Mouse (Mus musculus): ENCODE measurements around the gene Fubp1. TPM values are rescaled to one million over a fixed set of nuclear protein-coding genes. Genes with fewer than 3 reads are reported as not detected.

The Fubp1 gene
- polyA plus RNA-seq, 1 experiment, result 49.4 TPM

DNA sequence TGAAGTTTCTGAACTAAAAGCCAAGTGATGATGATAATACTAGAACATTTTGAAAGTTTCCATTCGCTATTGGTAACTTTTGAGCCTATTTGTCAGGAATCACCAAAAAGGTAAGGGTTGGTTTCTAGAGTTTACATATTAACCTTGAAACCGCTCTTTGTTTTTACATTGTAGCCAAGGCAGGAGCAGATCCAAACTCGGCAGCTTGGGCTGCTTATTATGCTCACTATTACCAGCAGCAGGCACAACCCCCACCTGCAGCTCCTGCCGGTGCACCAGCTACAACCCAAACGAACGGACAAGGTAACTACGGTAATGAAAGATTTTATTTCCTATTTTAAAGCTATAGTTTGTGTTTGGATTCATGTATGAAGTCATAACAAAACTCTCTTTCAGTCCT is 15.7 kb downstream of the Fubp1 start:
- TF ChIP-seq POLR2A (IDR thresholded peaks at IDR 0.05; ENCODE audit: borderline replicate concordance, low read depth, low read length) (no peak), CTCF (IDR thresholded peaks at IDR 0.05; ENCODE audit: low read depth, low read length) (no peak)
- no peak overlapping the region for H3K27ac ChIP-seq (ENCODE audit: insufficient read depth, low read depth, low read length)
- H3K4me1 ChIP-seq (ENCODE audit: control insufficient read depth, insufficient read depth, low read length), result no peaks in the 10 kb centered on the region
- H3K4me3 ChIP-seq (ENCODE audit: insufficient read depth, low read length), result no peak overlapping the region

DNA sequence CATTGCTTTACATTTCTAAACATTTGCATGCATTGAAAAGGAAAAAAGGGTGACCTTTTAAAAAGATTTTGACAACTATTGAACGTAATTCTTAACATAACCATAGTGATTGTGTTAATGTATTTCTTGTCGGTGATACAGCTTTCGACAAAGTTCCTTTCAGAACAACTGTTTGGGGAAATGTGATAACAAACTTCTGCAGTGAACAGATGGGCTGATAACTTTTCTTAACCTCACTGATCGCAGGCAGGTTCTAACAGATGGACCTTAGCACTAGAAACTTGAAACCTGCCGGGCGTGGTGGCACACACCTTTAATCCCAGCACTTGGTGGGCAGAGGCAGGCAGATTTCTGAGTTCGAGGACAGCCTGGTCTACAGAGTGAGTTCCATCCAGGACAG is 18.6 kb downstream of the Fubp1 start:
- TF ChIP-seq CTCF (IDR thresholded peaks at IDR 0.05; ENCODE audit: low read depth, low read length) (no peak), POLR2A (IDR thresholded peaks at IDR 0.05; ENCODE audit: borderline replicate concordance, low read depth, low read length) (no peak)
- Histone ChIP-seq H3K27ac (ENCODE audit: insufficient read depth, low read depth, low read length) (no peak overlapping the region), H3K4me1 (ENCODE audit: control insufficient read depth, insufficient read depth, low read length) (no peaks in the 10 kb centered on the region), H3K4me3 (ENCODE audit: insufficient read depth, low read length) (no peak overlapping the region)

DNA sequence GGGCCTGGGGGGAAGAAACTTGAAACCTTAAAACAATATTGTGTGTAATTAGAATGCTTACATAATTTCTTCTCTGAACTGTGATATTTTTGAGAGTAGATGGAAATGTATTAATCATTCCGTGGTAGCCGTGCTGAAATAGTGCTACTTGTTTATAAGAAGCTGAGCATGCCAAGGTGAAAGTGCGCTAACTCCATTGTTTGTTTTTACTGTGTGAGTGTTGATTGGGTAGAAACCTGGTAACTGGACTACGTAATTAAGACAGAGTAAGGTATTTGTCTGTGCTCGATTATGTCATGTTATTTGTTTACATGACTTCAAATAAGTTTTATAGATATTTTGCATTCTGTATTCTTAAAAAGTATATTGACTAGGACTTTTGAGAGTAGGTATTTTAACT is 19.0 kb downstream of the Fubp1 start:
- Histone ChIP-seq H3K4me3 (ENCODE audit: insufficient read depth, low read length) (no peak overlapping the region), H3K4me1 (ENCODE audit: control insufficient read depth, insufficient read depth, low read length) (no peaks in the 10 kb centered on the region), H3K27ac (ENCODE audit: insufficient read depth, low read depth, low read length) (no peak overlapping the region)
- TF ChIP-seq POLR2A (IDR thresholded peaks at IDR 0.05; ENCODE audit: borderline replicate concordance, low read depth, low read length) (no peak), CTCF (IDR thresholded peaks at IDR 0.05; ENCODE audit: low read depth, low read length) (no peak)

DNA sequence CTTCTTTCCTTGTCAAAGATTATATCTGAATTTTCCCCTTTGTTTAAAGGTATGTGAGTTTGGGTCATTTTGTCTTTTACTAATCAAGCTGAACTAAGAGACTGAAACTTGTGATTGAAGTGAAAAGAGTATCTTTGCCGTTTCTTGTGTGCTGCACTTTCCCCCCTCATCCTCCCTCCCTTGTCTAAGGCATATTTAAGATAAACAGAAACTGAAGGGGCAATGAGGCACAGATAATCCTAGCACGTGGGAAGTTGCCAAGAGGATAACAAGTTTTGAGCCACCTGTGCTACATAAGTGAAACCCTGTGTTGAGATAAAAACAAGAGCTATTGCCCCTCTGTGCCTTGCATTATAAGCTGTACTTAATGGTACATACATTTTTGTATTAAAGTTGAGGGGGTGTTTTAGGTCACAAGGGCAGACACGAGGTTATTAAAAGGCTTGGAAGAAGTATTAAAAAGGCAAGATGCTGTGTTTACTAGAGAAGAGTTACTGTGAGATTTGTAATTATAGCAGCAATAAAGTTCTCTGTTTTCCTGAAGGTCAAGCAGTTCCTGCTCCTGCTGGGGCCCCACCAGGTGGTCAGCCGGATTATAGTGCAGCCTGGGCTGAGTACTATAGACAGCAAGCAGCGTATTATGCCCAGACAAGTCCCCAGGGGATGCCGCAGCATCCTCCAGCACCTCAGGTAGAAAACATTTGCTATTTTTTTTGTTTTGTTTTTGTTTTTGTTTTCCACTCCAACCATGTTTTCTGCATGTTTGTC is 21.3 kb downstream of the Fubp1 start:
- Histone ChIP-seq H3K4me3 (ENCODE audit: insufficient read depth, low read length) (no peak overlapping the region), H3K4me1 (ENCODE audit: control insufficient read depth, insufficient read depth, low read length) (0 out of 2 replicates have a peak, but pooled peaks cover 2% of the 10 kb centered on the region), H3K27ac (ENCODE audit: insufficient read depth, low read depth, low read length) (no peak overlapping the region)
- no peak for TF ChIP-seq CTCF (IDR thresholded peaks at IDR 0.05; ENCODE audit: low read depth, low read length)
- TF ChIP-seq POLR2A (IDR thresholded peaks at IDR 0.05; ENCODE audit: borderline replicate concordance, low read depth, low read length), result no peak

DNA sequence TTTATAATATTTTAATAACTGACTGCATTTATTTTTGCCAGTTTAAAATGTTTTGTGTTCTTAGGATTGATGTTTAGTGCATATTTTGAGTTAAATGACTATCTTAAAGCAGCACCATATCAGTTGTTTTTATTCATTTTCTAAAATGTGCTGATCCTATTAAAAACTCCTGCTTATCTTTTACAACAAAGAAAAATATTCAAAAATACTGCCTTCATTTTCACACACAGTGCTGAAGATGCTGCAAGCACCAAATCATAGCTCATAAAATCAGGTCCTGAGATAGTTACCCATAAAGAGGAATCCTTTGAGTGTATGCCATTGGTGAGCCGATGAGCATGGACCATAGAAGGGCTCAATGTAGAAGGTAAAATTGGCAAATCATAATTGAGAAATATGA is 25.0 kb downstream of the Fubp1 start:
- 0 out of 2 replicates have a peak, but pooled peaks cover 2% of the 10 kb centered on the region for H3K4me1 ChIP-seq (ENCODE audit: control insufficient read depth, insufficient read depth, low read length)
- TF ChIP-seq POLR2A (IDR thresholded peaks at IDR 0.05; ENCODE audit: borderline replicate concordance, low read depth, low read length) (no peak), CTCF (IDR thresholded peaks at IDR 0.05; ENCODE audit: low read depth, low read length) (no peak)
- no peak overlapping the region for H3K4me3 ChIP-seq (ENCODE audit: insufficient read depth, low read length)
- H3K27ac ChIP-seq (ENCODE audit: insufficient read depth, low read depth, low read length), result no peak overlapping the region

DNA sequence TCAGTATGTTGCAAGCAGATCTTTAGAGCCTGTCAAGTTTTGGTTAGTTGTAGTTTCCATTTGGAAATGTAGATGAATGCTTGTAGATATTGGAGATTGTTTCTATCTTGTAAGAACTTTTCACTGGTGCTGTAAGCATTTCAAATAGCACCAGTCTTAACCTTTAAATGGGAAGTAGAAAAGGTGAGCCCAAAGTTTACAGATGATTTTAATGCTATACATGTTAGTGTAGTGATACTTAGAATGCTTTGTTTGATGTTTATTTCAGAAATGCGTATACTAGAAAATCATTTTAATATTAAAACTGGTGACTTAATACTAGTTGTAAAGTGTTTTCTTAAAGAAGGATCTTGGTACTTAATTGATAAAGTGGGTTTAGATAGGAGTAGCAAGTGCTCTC is 25.6 kb downstream of the Fubp1 start:
- no peak overlapping the region for H3K27ac ChIP-seq (ENCODE audit: insufficient read depth, low read depth, low read length)
- no peak overlapping the region for H3K4me3 ChIP-seq (ENCODE audit: insufficient read depth, low read length)
- H3K4me1 ChIP-seq (ENCODE audit: control insufficient read depth, insufficient read depth, low read length), result 0 out of 2 replicates have a peak, but pooled peaks cover 2% of the 10 kb centered on the region
- TF ChIP-seq POLR2A (IDR thresholded peaks at IDR 0.05; ENCODE audit: borderline replicate concordance, low read depth, low read length) (no peak), CTCF (IDR thresholded peaks at IDR 0.05; ENCODE audit: low read depth, low read length) (no peak)

DNA sequence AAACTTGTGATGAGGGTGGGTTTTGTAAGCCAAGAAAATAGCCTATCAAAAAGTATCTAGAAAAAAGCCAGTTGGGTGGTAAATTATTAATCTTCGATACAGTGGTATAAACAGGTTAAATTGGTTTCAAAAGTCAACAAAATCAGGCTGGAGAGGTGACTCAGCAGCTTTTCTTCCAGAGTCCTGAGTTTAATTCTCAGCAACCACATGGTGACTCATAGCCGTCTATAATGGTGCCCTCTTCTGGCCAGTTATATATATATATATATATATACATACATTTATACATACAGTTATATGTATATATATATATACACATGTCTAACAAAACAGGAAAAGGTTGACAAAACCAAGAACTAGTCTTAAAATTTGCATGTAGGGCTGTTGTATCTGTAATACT is 28.6 kb downstream of the Fubp1 start:
- TF ChIP-seq CTCF (IDR thresholded peaks at IDR 0.05; ENCODE audit: low read depth, low read length), result no peak
- no peak for TF ChIP-seq POLR2A (IDR thresholded peaks at IDR 0.05; ENCODE audit: borderline replicate concordance, low read depth, low read length)
- Histone ChIP-seq H3K4me3 (ENCODE audit: insufficient read depth, low read length) (no peak overlapping the region), H3K27ac (ENCODE audit: insufficient read depth, low read depth, low read length) (no peak overlapping the region), H3K4me1 (ENCODE audit: control insufficient read depth, insufficient read depth, low read length) (0 out of 2 replicates have a peak, but pooled peaks cover 2% of the 10 kb centered on the region)

DNA sequence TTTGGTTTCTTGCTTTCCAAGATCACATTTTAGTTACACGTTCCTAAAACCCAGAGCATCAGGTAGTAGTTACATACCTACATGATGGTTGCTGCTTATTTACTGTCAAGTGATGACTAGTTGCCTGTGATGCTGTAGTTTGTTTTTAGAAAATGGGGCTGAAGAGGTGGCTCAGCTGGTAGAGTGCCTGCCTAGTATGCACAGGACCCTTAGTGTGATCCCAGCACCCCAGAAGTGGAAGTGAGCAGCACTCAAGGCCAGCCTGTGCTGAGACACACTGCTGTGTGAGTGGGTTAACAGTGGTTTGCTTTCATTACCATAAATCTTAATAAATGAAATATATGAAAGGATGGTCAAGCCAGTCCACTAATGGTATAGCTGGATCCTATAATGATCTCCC is 29.4 kb downstream of the Fubp1 start:
- no peaks in the 10 kb centered on the region for H3K4me1 ChIP-seq (ENCODE audit: control insufficient read depth, insufficient read depth, low read length)
- TF ChIP-seq CTCF (IDR thresholded peaks at IDR 0.05; ENCODE audit: low read depth, low read length) (no peak), POLR2A (IDR thresholded peaks at IDR 0.05; ENCODE audit: borderline replicate concordance, low read depth, low read length) (no peak)
- H3K27ac ChIP-seq (ENCODE audit: insufficient read depth, low read depth, low read length), result no peak overlapping the region
- no peak overlapping the region for H3K4me3 ChIP-seq (ENCODE audit: insufficient read depth, low read length)

DNA sequence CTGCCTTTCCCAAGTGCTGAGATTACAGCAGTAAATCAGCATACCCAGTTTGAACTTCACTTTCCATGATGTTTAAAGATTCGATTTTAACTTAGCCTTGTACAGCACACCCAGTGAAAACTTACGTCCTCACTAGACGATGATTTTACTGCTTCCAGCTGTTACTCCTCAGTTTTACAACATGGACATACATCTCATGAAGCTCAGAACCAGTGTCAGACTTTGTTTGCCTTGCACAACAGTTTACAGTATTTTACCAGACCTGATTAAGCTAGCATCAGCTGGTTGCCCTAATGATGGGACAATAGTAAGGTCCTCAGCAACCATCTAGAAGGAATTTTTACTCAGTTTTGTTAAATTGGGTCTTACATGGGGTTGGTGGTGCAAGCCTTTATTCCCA is 30.9 kb downstream of the Fubp1 start:
- no peaks in the 10 kb centered on the region for H3K4me1 ChIP-seq (ENCODE audit: control insufficient read depth, insufficient read depth, low read length)
- no peak overlapping the region for H3K27ac ChIP-seq (ENCODE audit: insufficient read depth, low read depth, low read length)
- TF ChIP-seq POLR2A (IDR thresholded peaks at IDR 0.05; ENCODE audit: borderline replicate concordance, low read depth, low read length) (no peak), CTCF (IDR thresholded peaks at IDR 0.05; ENCODE audit: low read depth, low read length) (no peak)
- no peak overlapping the region for H3K4me3 ChIP-seq (ENCODE audit: insufficient read depth, low read length)

DNA sequence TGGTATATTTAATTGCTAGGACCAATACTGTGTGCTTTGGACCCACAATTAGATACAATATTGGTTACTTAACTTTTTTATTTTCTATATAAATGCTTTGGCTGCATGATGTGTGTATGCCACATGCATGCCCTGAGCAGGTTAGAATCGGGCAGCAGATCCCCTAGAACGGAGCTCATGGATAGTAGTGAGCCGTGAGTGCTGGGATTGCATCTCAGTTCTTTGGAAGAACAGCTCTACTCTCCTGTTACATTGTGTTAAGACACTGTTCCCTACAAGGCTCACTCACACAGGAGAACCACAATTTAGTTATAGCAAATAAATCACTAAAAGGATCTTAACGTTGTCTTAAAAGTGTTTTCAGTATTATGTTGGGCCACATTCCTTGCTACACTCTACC is 33.1 kb downstream of the Fubp1 start:
- H3K4me3 ChIP-seq (ENCODE audit: insufficient read depth, low read length), result no peak overlapping the region
- no peak for TF ChIP-seq POLR2A (IDR thresholded peaks at IDR 0.05; ENCODE audit: borderline replicate concordance, low read depth, low read length)
- no peak for TF ChIP-seq CTCF (IDR thresholded peaks at IDR 0.05; ENCODE audit: low read depth, low read length)
- no peak overlapping the region for H3K27ac ChIP-seq (ENCODE audit: insufficient read depth, low read depth, low read length)
- no peaks in the 10 kb centered on the region for H3K4me1 ChIP-seq (ENCODE audit: control insufficient read depth, insufficient read depth, low read length)
